Mouse (Mus musculus): ENCODE data around the gene Btaf1. TPM values are rescaled to one million over a fixed set of nuclear protein-coding genes. Genes with fewer than 3 reads are reported as not detected.
A peak's percentile ranks its signal among the peaks of the same experiment; 100 is the strongest.

Gene Btaf1
- 23.0 and 25.4 TPM in 2 replicates for polyA plus RNA-seq (2012; ENCODE audit: insufficient read depth, insufficient read length, missing spikeins)

- Histone ChIP-seq H3K4me1 (ENCODE audit: control insufficient read depth, insufficient read depth, low read length) (peaks cover 18% of the 10 kb centered on the region), H3K4me3 (ENCODE audit: insufficient read depth, low read length) (peak within 1 kb of the TSS; percentile 94), H3K27ac (ENCODE audit: insufficient read depth, low read depth, low read length) (peak within 1 kb of the TSS; percentile 82)
- TF ChIP-seq CTCF (IDR thresholded peaks at IDR 0.05; ENCODE audit: low read depth, low read length) (no peak), POLR2A (IDR thresholded peaks at IDR 0.05; ENCODE audit: borderline replicate concordance, low read depth, low read length) (peak; percentile 31; the same call in 1 of the 2 replicates)
Measured at GRCm38 (mm10) chr19:36925671-36926552, at the start of gene Btaf1. TSS of gene Btaf1 (plus strand) at chr19:36926079.

DNA sequence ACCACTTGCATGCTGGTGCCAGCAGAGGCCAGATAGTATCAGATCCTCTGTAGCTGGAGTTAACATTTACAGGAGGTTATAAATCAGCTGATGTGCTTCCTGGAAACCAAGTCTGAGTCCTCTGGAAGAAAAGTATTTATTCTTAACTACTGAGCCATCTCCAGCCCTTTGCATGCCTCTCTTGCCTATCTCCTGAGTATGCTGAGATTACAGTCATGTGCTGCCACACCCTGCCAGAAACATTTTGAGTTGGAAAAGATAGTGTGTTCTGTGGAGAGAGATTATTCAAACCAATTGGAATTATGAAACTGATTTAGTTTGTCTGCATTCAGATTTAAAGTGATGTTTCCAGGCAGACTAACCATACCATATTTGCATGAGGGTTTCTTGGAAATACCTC, 48.5 kb upstream of the Btaf1 start:
- H3K4me3 ChIP-seq (ENCODE audit: insufficient read depth, low read length) = no peak overlapping the region
- TF ChIP-seq CTCF (IDR thresholded peaks at IDR 0.05; ENCODE audit: low read depth, low read length) = no peak
- TF ChIP-seq POLR2A (IDR thresholded peaks at IDR 0.05; ENCODE audit: borderline replicate concordance, low read depth, low read length) = no peak
- no peak overlapping the region for H3K27ac ChIP-seq (ENCODE audit: insufficient read depth, low read depth, low read length)
- no peaks in the 10 kb centered on the region for H3K4me1 ChIP-seq (ENCODE audit: control insufficient read depth, insufficient read depth, low read length)

DNA sequence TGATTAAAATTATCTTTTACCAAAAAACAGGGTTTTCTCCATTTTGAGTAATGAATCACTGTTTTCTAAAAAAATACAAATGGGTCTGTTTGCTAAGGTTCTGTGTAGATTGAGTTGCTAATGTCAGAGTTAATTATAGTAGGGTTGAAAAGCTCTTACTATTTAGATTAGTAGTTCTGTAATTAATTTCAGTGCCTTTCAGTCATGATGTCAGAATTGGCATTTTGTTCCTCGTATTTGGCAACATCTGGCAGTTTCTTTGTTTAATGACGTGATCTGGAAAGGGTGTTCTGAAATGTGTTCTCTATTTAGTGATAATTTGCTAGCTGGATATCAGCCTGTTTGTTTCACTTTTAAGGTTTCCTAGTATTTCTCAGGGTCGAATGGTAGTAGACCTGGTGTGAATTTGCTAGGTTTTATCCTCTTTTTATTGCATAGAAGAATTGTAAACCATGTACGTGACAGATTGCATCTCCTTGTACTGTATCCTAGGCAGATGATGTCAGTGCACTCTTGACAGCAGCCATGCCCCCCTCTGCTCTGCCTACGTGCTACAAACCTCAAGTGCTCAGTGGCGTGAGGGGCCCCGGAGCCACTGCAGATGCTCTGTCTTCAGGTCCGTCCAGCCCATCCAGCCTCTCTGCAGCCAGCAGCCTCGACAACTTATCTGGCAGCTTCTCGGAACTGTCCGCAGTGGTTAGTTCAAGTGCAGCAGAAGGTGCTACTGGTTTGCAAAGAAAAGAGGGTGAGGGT, 47.0 kb upstream of the Btaf1 start:
- Histone ChIP-seq H3K4me1 (ENCODE audit: control insufficient read depth, insufficient read depth, low read length) (no peaks in the 10 kb centered on the region), H3K4me3 (ENCODE audit: insufficient read depth, low read length) (no peak overlapping the region), H3K27ac (ENCODE audit: insufficient read depth, low read depth, low read length) (no peak overlapping the region)
- no peak for TF ChIP-seq CTCF (IDR thresholded peaks at IDR 0.05; ENCODE audit: low read depth, low read length)
- no peak for TF ChIP-seq POLR2A (IDR thresholded peaks at IDR 0.05; ENCODE audit: borderline replicate concordance, low read depth, low read length)

GRCm38 (mm10) chr19:36883119-36883518, 42.8 kb upstream of the Btaf1 start:
- Histone ChIP-seq H3K4me1 (ENCODE audit: control insufficient read depth, insufficient read depth, low read length) (no peaks in the 10 kb centered on the region), H3K27ac (ENCODE audit: insufficient read depth, low read depth, low read length) (no peak overlapping the region), H3K4me3 (ENCODE audit: insufficient read depth, low read length) (no peak overlapping the region)
- TF ChIP-seq POLR2A (IDR thresholded peaks at IDR 0.05; ENCODE audit: borderline replicate concordance, low read depth, low read length) (no peak), CTCF (IDR thresholded peaks at IDR 0.05; ENCODE audit: low read depth, low read length) (no peak)

- H3K4me1 ChIP-seq (ENCODE audit: control insufficient read depth, insufficient read depth, low read length) = no peaks in the 10 kb centered on the region
- no peak for TF ChIP-seq POLR2A (IDR thresholded peaks at IDR 0.05; ENCODE audit: borderline replicate concordance, low read depth, low read length)
- no peak for TF ChIP-seq CTCF (IDR thresholded peaks at IDR 0.05; ENCODE audit: low read depth, low read length)
- H3K27ac ChIP-seq (ENCODE audit: insufficient read depth, low read depth, low read length) = no peak overlapping the region
- H3K4me3 ChIP-seq (ENCODE audit: insufficient read depth, low read length) = no peak overlapping the region
Measured at GRCm38 (mm10) chr19:36886316-36886715, 39.6 kb upstream of the Btaf1 start.

GRCm38 (mm10) chr19:36887706-36888105, 38.2 kb upstream of the Btaf1 start:
- no peak overlapping the region for H3K27ac ChIP-seq (ENCODE audit: insufficient read depth, low read depth, low read length)
- no peaks in the 10 kb centered on the region for H3K4me1 ChIP-seq (ENCODE audit: control insufficient read depth, insufficient read depth, low read length)
- TF ChIP-seq CTCF (IDR thresholded peaks at IDR 0.05; ENCODE audit: low read depth, low read length) (no peak), POLR2A (IDR thresholded peaks at IDR 0.05; ENCODE audit: borderline replicate concordance, low read depth, low read length) (no peak)
- H3K4me3 ChIP-seq (ENCODE audit: insufficient read depth, low read length) = no peak overlapping the region

DNA sequence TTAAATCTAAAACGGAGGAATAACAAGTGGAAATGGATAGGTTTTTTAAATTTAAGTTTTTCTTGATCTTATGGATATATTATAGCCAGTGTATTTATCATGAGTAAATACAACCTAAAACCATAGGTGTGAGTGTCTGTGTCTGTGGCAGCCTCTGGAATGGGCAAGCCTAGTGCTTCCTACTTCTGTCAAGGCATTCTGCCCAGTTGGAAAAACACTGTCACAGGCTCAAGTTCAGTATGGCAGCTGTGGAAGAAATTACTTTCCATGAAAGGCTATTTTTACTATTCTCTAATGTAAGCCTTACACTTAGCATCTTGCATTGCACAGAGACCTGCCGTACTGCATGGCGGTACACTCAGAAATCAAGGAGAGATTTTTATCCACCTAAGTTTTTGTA, 34.1 kb upstream of the Btaf1 start:
- Histone ChIP-seq H3K27ac (ENCODE audit: insufficient read depth, low read depth, low read length) (no peak overlapping the region), H3K4me1 (ENCODE audit: control insufficient read depth, insufficient read depth, low read length) (no peaks in the 10 kb centered on the region), H3K4me3 (ENCODE audit: insufficient read depth, low read length) (no peak overlapping the region)
- TF ChIP-seq CTCF (IDR thresholded peaks at IDR 0.05; ENCODE audit: low read depth, low read length) (no peak), POLR2A (IDR thresholded peaks at IDR 0.05; ENCODE audit: borderline replicate concordance, low read depth, low read length) (no peak)

- Histone ChIP-seq H3K27ac (ENCODE audit: insufficient read depth, low read depth, low read length) (no peak overlapping the region), H3K4me3 (ENCODE audit: insufficient read depth, low read length) (no peak overlapping the region), H3K4me1 (ENCODE audit: control insufficient read depth, insufficient read depth, low read length) (no peaks in the 10 kb centered on the region)
- no peak for TF ChIP-seq CTCF (IDR thresholded peaks at IDR 0.05; ENCODE audit: low read depth, low read length)
- no peak for TF ChIP-seq POLR2A (IDR thresholded peaks at IDR 0.05; ENCODE audit: borderline replicate concordance, low read depth, low read length)
Measured at GRCm38 (mm10) chr19:36896791-36897569, 28.9 kb upstream of the Btaf1 start.

- no peak overlapping the region for H3K27ac ChIP-seq (ENCODE audit: insufficient read depth, low read depth, low read length)
- no peak overlapping the region for H3K4me3 ChIP-seq (ENCODE audit: insufficient read depth, low read length)
- no peaks in the 10 kb centered on the region for H3K4me1 ChIP-seq (ENCODE audit: control insufficient read depth, insufficient read depth, low read length)
- peak; percentile 28; the same call in 1 of the 2 replicates for TF ChIP-seq CTCF (IDR thresholded peaks at IDR 0.05; ENCODE audit: low read depth, low read length)
- TF ChIP-seq POLR2A (IDR thresholded peaks at IDR 0.05; ENCODE audit: borderline replicate concordance, low read depth, low read length) = no peak
Measured at GRCm38 (mm10) chr19:36897778-36898177, 28.1 kb upstream of the Btaf1 start.

All from bone marrow macrophage, adult 2 months (primary cell).